Mouse (Mus musculus) hindbrain, embryonic 10.5 days (tissue): Measurements from ENCODE around the gene Kdelr1. TPM values are rescaled to one million over a fixed set of nuclear protein-coding genes. Genes with fewer than 3 reads are reported as not detected.

Experiments used
- DNase-seq: peaks from one replicate; pipeline ENCODE4 v3.0.0-alpha.2; 2017; ENCODE audit warnings: low spot score
- H3K27ac ChIP-seq: fragments of 300-500 bp; sonication (generic); 2 replicates; pipeline ENCODE4 v1.5.1; 2016; ENCODE audit warnings: mild to moderate bottlenecking, moderate library complexity
- H3K27me3 ChIP-seq: fragments of 300-500 bp; sonication (generic); 2 replicates; pipeline ENCODE4 v1.6.1; 2016; ENCODE audit warnings: mild to moderate bottlenecking; ENCODE audit not compliant: poor library complexity, insufficient read depth, severe bottlenecking
- H3K36me3 ChIP-seq: fragments of 300-500 bp; sonication (generic); 2 replicates; pipeline ENCODE4 v1.6.1; 2016; ENCODE audit warnings: mild to moderate bottlenecking, moderate library complexity
- H3K4me1 ChIP-seq: fragments of 300-500 bp; sonication (generic); replicated peaks from 2 replicates; pipeline ENCODE4 v1.6.1; 2016; ENCODE audit warnings: mild to moderate bottlenecking
- H3K4me3 ChIP-seq: fragments of 300-500 bp; sonication (generic); 2 replicates; pipeline ENCODE4 v1.5.1; 2016; ENCODE audit warnings: mild to moderate bottlenecking, moderate library complexity
- H3K9me3 ChIP-seq: fragments of 300-500 bp; sonication (generic); 2 replicates; pipeline ENCODE4 v1.6.1; 2016; ENCODE audit warnings: mild to moderate bottlenecking, moderate library complexity
- WGBS: fragments of 180-500 bp; shearing (Covaris S2); methylation state at CpG from one replicate; pipeline ENCODE4 v1.1.7; 2016; 5-methylcytosine and 5-hydroxymethylcytosine counted together
- polyA plus RNA-seq: library from polyadenylated mRNA; unstranded; fragments of >200 nt; fragmentation: Nextera tagmentation; extraction: Ambion mirVana; gene quantifications from 2 replicates; pipeline ENCODE4 v1.2.1, GENCODE M21; 2016

Kdelr1 gene
- polyA plus RNA-seq, 1 experiment from 2014 or later = 67.7 TPM

- H3K9me3 ChIP-seq = no peaks in the 10 kb centered on the region
- H3K36me3 ChIP-seq = no peaks in the 10 kb centered on the region
- 3% methylated on average over 30 of the region's 30 CpGs for WGBS
- H3K4me3 ChIP-seq = peak overlapping the region; percentile 49
- DNase-seq = no peak
- peaks cover 78% of the 10 kb centered on the region for H3K27me3 ChIP-seq
- H3K4me1 ChIP-seq = peaks cover 32% of the 10 kb centered on the region
- peak overlapping the region; percentile 54 for H3K27ac ChIP-seq
Measured at GRCm38 (mm10) chr7:45856950-45857901, 15.3 kb upstream of the Kdelr1 start.

- no peak for DNase-seq
- no peaks in the 10 kb centered on the region for H3K36me3 ChIP-seq
- H3K27ac ChIP-seq = no peak overlapping the region
- H3K4me3 ChIP-seq = no peak overlapping the region
- peaks cover 32% of the 10 kb centered on the region for H3K4me1 ChIP-seq
- 66% methylated on average over 4 of the region's 4 CpGs for WGBS
- no peaks in the 10 kb centered on the region for H3K9me3 ChIP-seq
- H3K27me3 ChIP-seq = peaks cover 88% of the 10 kb centered on the region
Measured at GRCm38 (mm10) chr7:45859008-45859407, 13.6 kb upstream of the Kdelr1 start.

- Histone ChIP-seq H3K27ac (no peak overlapping the region), H3K36me3 (no peaks in the 10 kb centered on the region), H3K9me3 (no peaks in the 10 kb centered on the region), H3K4me1 (peaks cover 38% of the 10 kb centered on the region), H3K4me3 (no peak overlapping the region), H3K27me3 (peaks cover 90% of the 10 kb centered on the region)
- WGBS = 89% methylated on average over 7 of the region's 7 CpGs
- no peak for DNase-seq
Measured at GRCm38 (mm10) chr7:45862804-45863203, 9.8 kb upstream of the Kdelr1 start.

- Histone ChIP-seq H3K36me3 (no peaks in the 10 kb centered on the region), H3K27me3 (peaks cover 90% of the 10 kb centered on the region), H3K9me3 (no peaks in the 10 kb centered on the region), H3K4me1 (peaks cover 49% of the 10 kb centered on the region), H3K4me3 (no peak overlapping the region), H3K27ac (no peak overlapping the region)
- 72% methylated on average over 3 of the region's 3 CpGs for WGBS
- DNase-seq = no peak
Measured at GRCm38 (mm10) chr7:45864435-45864834, 8.1 kb upstream of the Kdelr1 start.

GRCm38 (mm10) chr7:45865925-45866910 is 6.4 kb upstream of the Kdelr1 start:
- no peaks in the 10 kb centered on the region for H3K9me3 ChIP-seq
- peak overlapping the region; percentile 92 for H3K27ac ChIP-seq
- H3K4me1 ChIP-seq = peaks cover 57% of the 10 kb centered on the region
- WGBS = 1% methylated on average over 117 of the region's 117 CpGs
- peak overlapping the region; percentile 72 for H3K4me3 ChIP-seq
- peak; percentile 92 for DNase-seq
- H3K36me3 ChIP-seq = no peaks in the 10 kb centered on the region
- H3K27me3 ChIP-seq = peaks cover 90% of the 10 kb centered on the region

GRCm38 (mm10) chr7:45867871-45868270 is 4.7 kb upstream of the Kdelr1 start:
- peaks cover 54% of the 10 kb centered on the region for H3K4me1 ChIP-seq
- no peaks in the 10 kb centered on the region for H3K9me3 ChIP-seq
- peak; percentile 40 for DNase-seq
- H3K36me3 ChIP-seq = no peaks in the 10 kb centered on the region
- H3K27me3 ChIP-seq = peaks cover 89% of the 10 kb centered on the region
- H3K4me3 ChIP-seq = peak overlapping the region; percentile 72; the same call in 1 of the 2 replicates
- H3K27ac ChIP-seq = peak overlapping the region; percentile 23; the same call in 1 of the 2 replicates
- WGBS = 0% methylated on average over 2 of the region's 2 CpGs

- peak overlapping the region; percentile 47 for H3K4me3 ChIP-seq
- WGBS = 14% methylated on average over 8 of the region's 8 CpGs
- H3K27me3 ChIP-seq = peaks cover 80% of the 10 kb centered on the region
- peak overlapping the region; percentile 69; the same call in 1 of the 2 replicates for H3K27ac ChIP-seq
- H3K36me3 ChIP-seq = peaks cover 4% of the 10 kb centered on the region
- no peaks in the 10 kb centered on the region for H3K9me3 ChIP-seq
- DNase-seq = no peak
- H3K4me1 ChIP-seq = peaks cover 62% of the 10 kb centered on the region
Measured at GRCm38 (mm10) chr7:45869107-45869670, 3.4 kb upstream of the Kdelr1 start.

GRCm38 (mm10) chr7:45869787-45870186 is 2.8 kb upstream of the Kdelr1 start:
- peaks cover 68% of the 10 kb centered on the region for H3K4me1 ChIP-seq
- H3K36me3 ChIP-seq = peaks cover 10% of the 10 kb centered on the region
- peak overlapping the region; percentile 69 for H3K27ac ChIP-seq
- 1% methylated on average over 14 of the region's 14 CpGs for WGBS
- H3K4me3 ChIP-seq = peak overlapping the region; percentile 47
- H3K27me3 ChIP-seq = peaks cover 74% of the 10 kb centered on the region
- DNase-seq = no peak
- H3K9me3 ChIP-seq = no peaks in the 10 kb centered on the region

GRCm38 (mm10) chr7:45870282-45871058 is 2.1 kb upstream of the Kdelr1 start:
- H3K36me3 ChIP-seq = peaks cover 16% of the 10 kb centered on the region
- WGBS = 1% methylated on average over 30 of the region's 30 CpGs
- peak overlapping the region; percentile 69 for H3K27ac ChIP-seq
- H3K4me1 ChIP-seq = peaks cover 73% of the 10 kb centered on the region
- peaks cover 68% of the 10 kb centered on the region for H3K27me3 ChIP-seq
- DNase-seq = peak; percentile 38
- no peaks in the 10 kb centered on the region for H3K9me3 ChIP-seq
- H3K4me3 ChIP-seq = peak overlapping the region; percentile 47

- Histone ChIP-seq H3K9me3 (no peaks in the 10 kb centered on the region), H3K27ac (peak overlapping the region; percentile 92), H3K4me3 (peak overlapping the region; percentile 76), H3K4me1 (peaks cover 48% of the 10 kb centered on the region), H3K36me3 (peaks cover 44% of the 10 kb centered on the region), H3K27me3 (peaks cover 41% of the 10 kb centered on the region)
- peak; percentile 60 for DNase-seq
- 4% methylated on average over 28 of the region's 28 CpGs for WGBS
Measured at GRCm38 (mm10) chr7:45873061-45873947, 732 bp downstream of the Kdelr1 start.

GRCm38 (mm10) chr7:45876895-45877294 is 4.3 kb downstream of the Kdelr1 start:
- DNase-seq = no peak
- H3K9me3 ChIP-seq = no peaks in the 10 kb centered on the region; the same call in 1 of the 2 replicates
- H3K4me3 ChIP-seq = no peak overlapping the region
- WGBS = 98% methylated on average over 7 of the region's 7 CpGs
- H3K27ac ChIP-seq = no peak overlapping the region
- H3K4me1 ChIP-seq = peaks cover 19% of the 10 kb centered on the region
- H3K27me3 ChIP-seq = peaks cover 5% of the 10 kb centered on the region
- H3K36me3 ChIP-seq = peaks cover 80% of the 10 kb centered on the region
